Mouse (Mus musculus): ENCODE data around the gene Hyls1. TPM values are rescaled to one million over a fixed set of nuclear protein-coding genes. Genes with fewer than 3 reads are reported as not detected.
A peak's percentile ranks its signal among the peaks of the same experiment; 100 is the strongest.

Gene Hyls1
- total and polyA plus RNA-seq, 2 experiments from 2014 or later = 9.5 to 9.7 TPM

DNA sequence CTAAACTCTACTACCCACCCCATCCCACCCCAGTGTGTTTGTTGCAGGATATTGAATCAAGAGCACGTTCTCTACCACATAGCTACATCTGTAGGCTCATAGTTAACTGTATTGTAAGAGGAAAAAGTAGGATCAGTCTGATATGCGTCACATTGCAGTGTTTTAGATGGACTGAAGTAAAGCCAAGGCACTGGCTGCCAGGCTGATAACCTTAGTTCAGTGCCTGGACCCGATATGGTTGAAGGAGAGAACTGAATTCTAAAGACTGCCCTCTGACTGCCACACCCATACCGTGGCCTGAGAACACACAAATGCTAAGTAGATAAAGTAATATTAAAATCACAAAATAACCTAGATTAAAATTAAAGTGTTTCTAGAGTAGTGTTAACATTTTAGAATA lies 34.3 kb downstream of the Hyls1 start:
- WGBS = 78% methylated on average over 4 of the region's 4 CpGs
- DNase-seq (ENCODE audit: low spot score) = no peak
- Histone ChIP-seq H3K36me3 (ENCODE audit: insufficient read depth, low read length) (no peaks in the 10 kb centered on the region), H3K9ac (replicated peaks; ENCODE audit: low read length) (no peak overlapping the region), H3K27me3 (ENCODE audit: insufficient read depth, low read length) (no peaks in the 10 kb centered on the region), H3K9me3 (ENCODE audit: low read length) (no peaks in the 10 kb centered on the region), H3K4me1 (ENCODE audit: insufficient read depth, low read length) (no peaks in the 10 kb centered on the region), H3K4me3 (ENCODE audit: low read length) (no peak overlapping the region), H3K27ac (no peak overlapping the region), H3K4me2 (ENCODE audit: low read depth, low read length) (no peak overlapping the region)
- TF ChIP-seq CTCF (IDR thresholded peaks at IDR 0.05; ENCODE audit: low read depth) = no peak
- ATAC-seq = no peak

DNA sequence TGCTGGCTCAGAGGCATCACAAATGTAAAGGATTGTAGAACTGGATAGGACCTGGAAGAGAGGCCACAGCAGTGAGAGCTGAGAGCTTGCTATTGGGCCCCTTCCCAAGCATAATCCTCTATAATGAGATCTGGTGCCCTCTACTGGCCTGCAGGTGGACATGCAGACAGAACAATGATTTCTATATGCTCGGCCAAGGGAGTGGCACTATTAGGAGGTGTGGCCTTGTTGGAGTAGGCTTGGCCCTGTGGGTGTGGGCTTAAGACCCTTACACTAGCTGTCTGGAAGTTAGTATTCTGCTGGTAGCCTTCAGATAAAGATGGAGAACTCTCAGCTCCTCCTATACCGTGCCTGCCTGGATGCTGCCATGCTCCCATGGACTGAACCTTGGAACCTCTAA lies 35.1 kb downstream of the Hyls1 start:
- ATAC-seq (peak; percentile 90), DNase-seq (ENCODE audit: low spot score) (peak; percentile 88)
- no peak overlapping the region for H3K4me2 ChIP-seq (ENCODE audit: low read depth, low read length)
- no peaks in the 10 kb centered on the region for H3K9me3 ChIP-seq (ENCODE audit: low read length)
- no peaks in the 10 kb centered on the region for H3K27me3 ChIP-seq (ENCODE audit: insufficient read depth, low read length)
- TF ChIP-seq CTCF (IDR thresholded peaks at IDR 0.05; ENCODE audit: low read depth) = peak; percentile 95
- no peak overlapping the region for H3K4me3 ChIP-seq (ENCODE audit: low read length)
- no peaks in the 10 kb centered on the region for H3K36me3 ChIP-seq (ENCODE audit: insufficient read depth, low read length)
- no peak overlapping the region for H3K27ac ChIP-seq
- WGBS = 8% methylated on average over 2 of the region's 2 CpGs
- no peaks in the 10 kb centered on the region for H3K4me1 ChIP-seq (ENCODE audit: insufficient read depth, low read length)
- no peak overlapping the region for H3K9ac ChIP-seq (replicated peaks; ENCODE audit: low read length)

DNA sequence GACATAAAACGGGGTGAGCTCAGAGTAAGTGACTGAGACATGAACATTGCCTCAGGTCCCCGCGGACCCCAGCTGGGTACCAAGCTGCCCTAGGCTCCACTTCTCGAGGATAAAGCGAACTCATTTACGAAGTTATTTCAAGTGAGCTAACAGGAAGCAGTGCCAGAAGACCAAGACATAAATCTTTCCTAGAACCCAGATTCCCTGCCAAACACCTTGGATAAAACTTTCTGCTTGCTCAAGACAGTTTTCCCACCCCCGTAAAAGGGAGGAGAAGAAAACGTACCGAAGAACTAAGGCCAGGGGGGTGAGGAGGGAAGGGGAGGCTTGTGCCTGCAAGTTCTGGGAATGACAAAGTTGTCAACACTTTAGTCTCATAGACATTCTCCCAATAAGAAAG lies 36.9 kb downstream of the Hyls1 start:
- H3K9me3 ChIP-seq (ENCODE audit: low read length) = no peaks in the 10 kb centered on the region
- no peaks in the 10 kb centered on the region for H3K27me3 ChIP-seq (ENCODE audit: insufficient read depth, low read length)
- no peak overlapping the region for H3K27ac ChIP-seq
- DNase-seq (ENCODE audit: low spot score) = no peak
- 77% methylated on average over 9 of the region's 9 CpGs for WGBS
- no peak overlapping the region for H3K4me3 ChIP-seq (ENCODE audit: low read length)
- H3K9ac ChIP-seq (replicated peaks; ENCODE audit: low read length) = no peak overlapping the region
- no peaks in the 10 kb centered on the region for H3K4me1 ChIP-seq (ENCODE audit: insufficient read depth, low read length)
- H3K36me3 ChIP-seq (ENCODE audit: insufficient read depth, low read length) = no peaks in the 10 kb centered on the region
- H3K4me2 ChIP-seq (ENCODE audit: low read depth, low read length) = no peak overlapping the region
- no peak for ATAC-seq
- TF ChIP-seq CTCF (IDR thresholded peaks at IDR 0.05; ENCODE audit: low read depth) = no peak

DNA sequence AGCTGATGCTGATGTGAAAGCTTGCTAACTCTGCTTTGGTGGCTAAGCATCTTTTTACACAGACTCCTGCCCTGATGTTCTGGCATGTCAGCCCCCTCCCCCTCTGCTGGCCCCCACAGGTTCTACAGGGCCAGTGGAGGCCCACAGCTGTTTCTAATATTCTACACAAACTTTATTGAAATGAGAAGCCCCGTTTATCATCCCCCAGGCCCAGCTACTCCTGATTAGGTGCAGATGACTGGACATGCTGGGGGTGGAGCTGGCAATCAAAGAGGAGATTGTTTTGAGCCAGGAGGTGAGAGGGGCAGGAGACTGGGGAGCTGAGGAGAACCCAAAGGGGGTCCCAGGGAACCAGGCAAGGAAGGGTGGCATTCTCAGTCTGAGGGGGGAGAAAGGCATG lies 40.4 kb downstream of the Hyls1 start:
- Histone ChIP-seq H3K27me3 (ENCODE audit: insufficient read depth, low read length) (no peaks in the 10 kb centered on the region), H3K36me3 (ENCODE audit: insufficient read depth, low read length) (no peaks in the 10 kb centered on the region), H3K4me2 (ENCODE audit: low read depth, low read length) (no peak overlapping the region), H3K4me3 (ENCODE audit: low read length) (no peak overlapping the region), H3K27ac (no peak overlapping the region), H3K9ac (replicated peaks; ENCODE audit: low read length) (no peak overlapping the region), H3K9me3 (ENCODE audit: low read length) (no peaks in the 10 kb centered on the region), H3K4me1 (ENCODE audit: insufficient read depth, low read length) (no peaks in the 10 kb centered on the region)
- 20% methylated on average over 1 of the region's 1 CpGs for WGBS
- ATAC-seq (no peak), DNase-seq (ENCODE audit: low spot score) (no peak)
- TF ChIP-seq CTCF (IDR thresholded peaks at IDR 0.05; ENCODE audit: low read depth) = no peak

DNA sequence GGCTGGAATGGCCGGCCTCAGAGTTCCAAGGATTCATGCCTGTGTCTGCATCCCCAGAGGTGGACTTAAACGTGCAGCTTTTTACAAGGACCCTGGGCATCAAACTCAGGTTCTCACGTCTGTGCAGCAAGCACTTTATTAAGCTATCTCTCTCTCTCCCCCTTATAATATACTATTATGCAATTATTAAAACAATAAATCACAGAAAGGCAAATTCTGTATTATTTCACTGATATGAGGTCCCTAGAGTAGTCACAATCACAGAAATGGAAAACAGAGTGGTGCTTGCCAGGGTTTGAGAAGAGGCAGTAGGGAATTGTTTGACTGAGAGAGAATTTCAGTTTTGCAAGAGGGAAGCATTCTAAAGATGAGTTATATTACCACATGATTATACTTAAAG lies 41.1 kb downstream of the Hyls1 start:
- no peak for TF ChIP-seq CTCF (IDR thresholded peaks at IDR 0.05; ENCODE audit: low read depth)
- Histone ChIP-seq H3K4me2 (ENCODE audit: low read depth, low read length) (no peak overlapping the region), H3K4me1 (ENCODE audit: insufficient read depth, low read length) (no peaks in the 10 kb centered on the region), H3K36me3 (ENCODE audit: insufficient read depth, low read length) (no peaks in the 10 kb centered on the region), H3K27me3 (ENCODE audit: insufficient read depth, low read length) (no peaks in the 10 kb centered on the region), H3K27ac (no peak overlapping the region), H3K9me3 (ENCODE audit: low read length) (no peaks in the 10 kb centered on the region), H3K9ac (replicated peaks; ENCODE audit: low read length) (no peak overlapping the region), H3K4me3 (ENCODE audit: low read length) (no peak overlapping the region)
- no peak for ATAC-seq
- WGBS = 65% methylated on average over 3 of the region's 3 CpGs
- DNase-seq (ENCODE audit: low spot score) = no peak

DNA sequence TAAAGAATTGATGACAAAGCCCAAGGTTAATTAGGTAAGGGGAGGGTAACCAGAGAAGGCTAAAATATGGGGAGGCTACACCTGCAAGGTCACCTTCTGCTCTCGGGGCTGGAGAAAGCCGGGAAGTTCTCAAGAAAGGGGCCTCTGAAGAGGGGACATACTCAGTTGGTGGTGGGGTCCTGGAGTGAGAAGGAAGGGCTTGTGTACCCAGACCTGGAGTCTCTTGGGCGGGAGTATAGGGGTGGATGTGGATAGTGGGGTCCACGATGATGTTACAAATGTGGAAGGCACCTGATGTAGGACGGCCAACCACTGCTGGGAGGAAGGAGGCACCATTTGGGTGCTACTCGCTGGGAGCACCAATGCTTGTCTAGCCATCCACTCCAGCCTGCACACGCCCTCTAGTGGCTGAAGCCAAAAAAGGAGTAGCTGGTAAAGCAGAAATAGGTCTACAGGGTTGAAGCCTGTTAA lies 46.2 kb downstream of the Hyls1 start:
- Histone ChIP-seq H3K4me2 (ENCODE audit: low read depth, low read length) (no peak overlapping the region), H3K27ac (peak overlapping the region; percentile 52; the same call in 1 of the 2 replicates), H3K9ac (replicated peaks; ENCODE audit: low read length) (no peak overlapping the region), H3K4me3 (ENCODE audit: low read length) (no peak overlapping the region), H3K36me3 (ENCODE audit: insufficient read depth, low read length) (no peaks in the 10 kb centered on the region), H3K27me3 (ENCODE audit: insufficient read depth, low read length) (no peaks in the 10 kb centered on the region), H3K9me3 (ENCODE audit: low read length) (no peaks in the 10 kb centered on the region), H3K4me1 (ENCODE audit: insufficient read depth, low read length) (peaks cover 5% of the 10 kb centered on the region)
- TF ChIP-seq CTCF (IDR thresholded peaks at IDR 0.05; ENCODE audit: low read depth) = peak; percentile 90
- 8% methylated on average over 7 of the region's 7 CpGs for WGBS
- peak; percentile 87 for DNase-seq (ENCODE audit: low spot score)
- ATAC-seq = peak; percentile 92

DNA sequence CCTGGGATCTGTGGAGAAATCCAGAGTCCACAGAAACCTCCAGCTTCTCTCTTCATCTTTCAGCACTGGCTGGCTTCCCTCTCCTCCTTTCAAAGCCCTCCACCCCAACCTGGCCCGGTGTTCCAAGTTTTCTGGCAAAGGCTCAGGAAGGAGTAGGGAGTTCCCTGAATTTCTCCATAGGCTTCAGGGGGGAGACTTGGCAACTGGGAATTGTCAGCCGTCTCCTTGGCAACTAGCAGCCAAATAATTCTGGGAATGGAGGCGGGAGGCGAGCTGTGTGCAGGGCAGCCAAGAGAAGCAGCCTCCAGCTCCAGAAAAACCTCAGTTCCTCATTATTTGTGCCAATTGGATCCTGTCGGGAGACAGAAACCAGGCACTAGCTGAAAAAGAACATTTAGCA lies 46.7 kb downstream of the Hyls1 start:
- Histone ChIP-seq H3K4me2 (ENCODE audit: low read depth, low read length) (no peak overlapping the region), H3K27me3 (ENCODE audit: insufficient read depth, low read length) (no peaks in the 10 kb centered on the region), H3K4me3 (ENCODE audit: low read length) (no peak overlapping the region), H3K9ac (replicated peaks; ENCODE audit: low read length) (no peak overlapping the region), H3K9me3 (ENCODE audit: low read length) (no peaks in the 10 kb centered on the region), H3K36me3 (ENCODE audit: insufficient read depth, low read length) (no peaks in the 10 kb centered on the region), H3K4me1 (ENCODE audit: insufficient read depth, low read length) (peaks cover 5% of the 10 kb centered on the region), H3K27ac (peak overlapping the region; percentile 52)
- WGBS = 11% methylated on average over 5 of the region's 5 CpGs
- no peak for TF ChIP-seq CTCF (IDR thresholded peaks at IDR 0.05; ENCODE audit: low read depth)
- ATAC-seq (peak; percentile 77), DNase-seq (ENCODE audit: low spot score) (peak; percentile 79)

Data from hindbrain, postnatal 0 days (tissue).